Mouse (Mus musculus) kidney, adult 9 months (tissue): Measurements from ENCODE around the gene Cep170b.

ENCODE experiments used
- DNase-seq: peaks from one replicate; pipeline ENCODE4 v3.0.0; 2022

Gene Cep170b

GRCm38 (mm10) chr12:112737081-112737480 lies 16.8 kb downstream of the Cep170b start:
- DNase-seq = no peak

- DNase-seq = peak; percentile 77
Measured at GRCm38 (mm10) chr12:112737761-112738160, 17.5 kb downstream of the Cep170b start.

GRCm38 (mm10) chr12:112738281-112739022 lies 18.2 kb downstream of the Cep170b start:
- peak; percentile 54 for DNase-seq

GRCm38 (mm10) chr12:112739023-112739568 lies 18.8 kb downstream of the Cep170b start:
- DNase-seq = no peak

GRCm38 (mm10) chr12:112742768-112743167 lies 22.5 kb downstream of the Cep170b start:
- peak; percentile 24 for DNase-seq

GRCm38 (mm10) chr12:112743168-112743975 lies 23.1 kb downstream of the Cep170b start:
- DNase-seq = peak; percentile 83

GRCm38 (mm10) chr12:112744211-112744610 lies 24.0 kb downstream of the Cep170b start:
- DNase-seq = peak; percentile 5

GRCm38 (mm10) chr12:112744891-112745580 lies 24.8 kb downstream of the Cep170b start:
- DNase-seq = peak; percentile 52

GRCm38 (mm10) chr12:112745716-112746115 lies 25.5 kb downstream of the Cep170b start:
- peak; percentile 3 for DNase-seq

GRCm38 (mm10) chr12:112746461-112746807 lies 26.2 kb downstream of the Cep170b start:
- DNase-seq = no peak

- peak; percentile 62 for DNase-seq
Measured at GRCm38 (mm10) chr12:112746808-112747605, 26.8 kb downstream of the Cep170b start.

GRCm38 (mm10) chr12:112747606-112747970 lies 27.3 kb downstream of the Cep170b start:
- peak; percentile 5 for DNase-seq

GRCm38 (mm10) chr12:112750976-112751375 lies 30.7 kb downstream of the Cep170b start:
- DNase-seq = no peak

- DNase-seq = no peak
Measured at GRCm38 (mm10) chr12:112752399-112752798, 32.1 kb downstream of the Cep170b start.

GRCm38 (mm10) chr12:112755900-112756299 lies 35.6 kb downstream of the Cep170b start:
- DNase-seq = no peak

- DNase-seq = no peak
Measured at GRCm38 (mm10) chr12:112757896-112758295, 37.6 kb downstream of the Cep170b start.

GRCm38 (mm10) chr12:112759471-112759870 lies 39.2 kb downstream of the Cep170b start:
- DNase-seq = no peak

GRCm38 (mm10) chr12:112760154-112760926 lies 40.1 kb downstream of the Cep170b start, which contains the start of gene Pld4:
TSS of gene Pld4 (plus strand) at chr12:112760655.
- no peak for DNase-seq

GRCm38 (mm10) chr12:112761411-112761810 lies 41.2 kb downstream of the Cep170b start:
- no peak for DNase-seq

GRCm38 (mm10) chr12:112762018-112762417 lies 41.8 kb downstream of the Cep170b start:
- no peak for DNase-seq

- no peak for DNase-seq
Measured at GRCm38 (mm10) chr12:112763176-112763575, 42.9 kb downstream of the Cep170b start.
